Mouse (Mus musculus) C2C12 (cell line): ENCODE results near the gene E2f6. TPM values are rescaled to one million over a fixed set of nuclear protein-coding genes. Genes with fewer than 3 reads are reported as not detected.

Experiments
- H3K27me3 ChIP-seq: one replicate; pipeline ENCODE4 v1.6.1; 2011; ENCODE audit not compliant: control insufficient read depth, insufficient read depth, insufficient read length
- H3K36me3 ChIP-seq: one replicate; pipeline ENCODE4 v1.6.1; 2011; ENCODE audit not compliant: control insufficient read depth, insufficient read depth
- H3K4me3 ChIP-seq: one replicate; pipeline ENCODE4 v1.5.1; 2011; ENCODE audit warnings: mild to moderate bottlenecking, control low read depth; ENCODE audit not compliant: poor library complexity, insufficient read depth, severe bottlenecking
- H3K79me2 ChIP-seq: one replicate; pipeline ENCODE4 v1.6.1; 2011; ENCODE audit not compliant: control insufficient read depth, insufficient read depth
- H3K79me3 ChIP-seq: one replicate; pipeline ENCODE4 v1.6.1; 2011; ENCODE audit warnings: low read depth, control low read depth
- H3ac ChIP-seq: one replicate; pipeline ENCODE3; 2011; ENCODE audit warnings: low read depth; ENCODE audit not compliant: control insufficient read depth, insufficient read length
- CEBPB ChIP-seq: IDR thresholded peaks from one replicate; pipeline ENCODE4 v1.6.1; 2011; ENCODE audit warnings: low read depth, mild to moderate bottlenecking, control low read depth, moderate library complexity
- CTCF ChIP-seq: IDR thresholded peaks from one replicate; pipeline ENCODE4 v1.5.1; 2011; ENCODE audit not compliant: control insufficient read depth, insufficient read depth, insufficient read length
- FOSL1 ChIP-seq: IDR thresholded peaks from one replicate; pipeline ENCODE4 v1.8.0; 2011; ENCODE audit warnings: mild to moderate bottlenecking, low read length; ENCODE audit not compliant: poor library complexity, insufficient read depth, severe bottlenecking
- MAX ChIP-seq: IDR thresholded peaks from one replicate; pipeline ENCODE4 v1.6.1; 2011; ENCODE audit warnings: mild to moderate bottlenecking, control low read depth
- MYOD1 ChIP-seq: IDR thresholded peaks from one replicate; pipeline ENCODE4 v1.6.1; 2011; ENCODE audit warnings: low read depth; ENCODE audit not compliant: control insufficient read depth, insufficient read length
- MYOG ChIP-seq: IDR thresholded peaks from one replicate; pipeline ENCODE4 v1.6.1; 2011; ENCODE audit not compliant: control insufficient read depth, insufficient read length; ENCODE audit errors: extremely low read depth
- USF1 ChIP-seq: IDR thresholded peaks from one replicate; pipeline ENCODE4 v1.6.1; 2011; ENCODE audit warnings: low read depth, mild to moderate bottlenecking, control low read depth, moderate library complexity
- polyA plus RNA-seq: library from polyadenylated mRNA; unstranded; fragments of >200 nt; fragmentation: generic; extraction: Trizol; gene quantifications from one replicate; pipeline ENCODE4 v1.2.1, GENCODE M21; 2012; ENCODE audit warnings: missing spikeins

Gene E2f6
- polyA plus RNA-seq, 1 experiment: 19.0 TPM

DNA sequence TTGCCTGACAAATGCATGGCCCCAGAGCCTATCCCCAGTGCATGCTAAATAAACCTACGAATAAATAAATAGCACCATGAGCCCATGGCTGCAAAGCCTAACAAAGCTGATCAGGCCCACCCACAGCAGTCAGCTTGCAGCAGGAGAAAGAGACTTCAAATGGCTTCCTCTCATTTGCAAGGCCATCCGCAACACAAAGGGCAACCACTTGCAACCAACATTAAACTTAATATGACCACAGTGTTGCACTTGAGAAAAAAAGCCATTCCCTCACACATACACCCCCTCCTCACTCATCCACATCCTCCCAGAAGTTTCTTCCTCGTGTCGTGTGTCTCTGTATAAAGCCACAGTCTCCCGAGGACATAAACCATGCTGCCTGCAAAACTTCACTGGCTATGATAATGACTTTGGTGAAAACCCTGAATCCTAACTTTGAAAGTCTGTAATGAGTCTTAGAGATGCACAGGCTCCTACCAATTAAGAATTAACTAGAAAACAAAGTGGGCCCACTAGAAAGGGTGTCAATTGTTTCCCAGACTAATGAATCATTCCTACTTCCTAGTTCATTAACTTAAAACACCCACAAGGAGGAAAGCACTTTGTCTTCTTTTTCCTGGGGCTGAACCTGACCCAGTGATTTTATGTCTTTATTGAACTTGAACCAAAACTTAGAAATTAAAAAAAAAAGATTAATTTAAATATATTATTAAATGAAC is 7.4 kb upstream of the E2f6 start:
- Histone ChIP-seq H3K79me3 (no peaks in the 10 kb centered on the region), H3K36me3 (no peaks in the 10 kb centered on the region), H3K4me3 (no peak overlapping the region), H3ac (no peak overlapping the region), H3K79me2 (no peaks in the 10 kb centered on the region), H3K27me3 (peaks cover 19% of the 10 kb centered on the region)
- no peak for TF ChIP-seq MAX
- TF ChIP-seq CEBPB: no peak

DNA sequence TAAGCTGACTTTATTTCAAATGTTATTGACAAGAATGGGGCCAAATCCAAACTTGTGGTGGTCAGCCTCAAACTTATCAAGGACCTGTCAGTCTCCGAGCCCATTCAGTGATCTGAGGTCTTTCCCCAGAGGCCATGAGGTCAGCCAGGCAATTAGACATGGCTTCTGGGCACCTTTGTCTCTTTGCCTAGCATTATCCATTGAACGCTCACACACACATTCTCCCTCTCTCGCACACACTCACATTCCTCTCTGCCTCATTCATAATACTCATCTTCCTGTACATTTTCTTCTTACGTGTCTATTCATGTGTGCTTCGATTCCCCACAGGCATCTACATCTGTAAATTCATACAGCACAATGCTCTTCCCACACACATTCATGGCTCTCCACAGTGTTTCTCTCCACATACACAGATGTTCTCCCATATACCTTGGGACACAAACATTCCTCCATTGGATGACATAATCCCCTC is 6.8 kb upstream of the E2f6 start:
- no peaks in the 10 kb centered on the region for H3K36me3 ChIP-seq
- no peaks in the 10 kb centered on the region for H3K79me2 ChIP-seq
- H3ac ChIP-seq: no peak overlapping the region
- no peak overlapping the region for H3K4me3 ChIP-seq
- TF ChIP-seq MAX (no peak), MYOD1 (no peak), CEBPB (no peak), FOSL1 (no peak), CTCF (no peak), USF1 (no peak), MYOG (no peak)
- peaks cover 19% of the 10 kb centered on the region for H3K27me3 ChIP-seq
- H3K79me3 ChIP-seq: no peaks in the 10 kb centered on the region

DNA sequence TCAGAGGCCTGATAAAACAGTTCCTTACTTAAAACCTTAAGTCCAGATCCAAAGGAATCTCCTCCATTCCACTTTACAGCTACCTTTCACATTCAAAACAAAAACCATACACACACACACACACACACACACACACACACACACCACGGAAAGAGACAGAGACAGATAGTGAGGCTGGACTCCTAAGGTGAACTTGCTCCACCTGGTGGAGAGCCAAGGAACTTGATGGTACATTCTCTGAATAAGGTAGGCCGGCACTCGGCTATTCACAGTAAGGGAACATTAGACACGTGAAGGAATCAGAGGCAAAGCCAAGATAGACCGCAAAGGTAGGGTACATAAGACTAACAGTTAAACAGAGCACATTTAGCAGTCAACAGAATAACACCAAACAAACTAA is 5.3 kb upstream of the E2f6 start:
- H3K36me3 ChIP-seq: no peaks in the 10 kb centered on the region
- H3K79me2 ChIP-seq: no peaks in the 10 kb centered on the region
- no peak overlapping the region for H3ac ChIP-seq
- TF ChIP-seq CTCF (peak; percentile 15), CEBPB (no peak)
- H3K79me3 ChIP-seq: no peaks in the 10 kb centered on the region
- peaks cover 12% of the 10 kb centered on the region for H3K27me3 ChIP-seq
- no peak overlapping the region for H3K4me3 ChIP-seq

DNA sequence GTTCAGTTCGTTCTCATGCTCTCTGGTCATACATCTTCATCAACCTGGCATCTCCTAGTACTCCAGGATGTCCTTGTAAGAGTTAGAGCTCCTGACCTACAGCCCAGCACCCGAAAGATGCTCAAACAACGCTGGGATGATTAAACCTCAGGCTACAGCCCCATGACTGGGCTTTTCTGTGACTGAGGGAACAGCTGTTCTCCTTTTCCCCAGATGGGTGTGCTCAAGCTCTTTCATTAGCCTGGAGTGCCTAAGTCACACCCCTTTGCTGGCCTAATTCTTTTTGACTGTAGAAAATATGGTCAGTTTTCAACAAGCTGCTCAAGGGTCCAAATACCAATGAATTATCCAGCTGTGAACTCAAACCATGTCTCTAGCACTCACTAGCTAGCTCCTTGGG is 2.7 kb upstream of the E2f6 start:
- Histone ChIP-seq H3K27me3 (no peaks in the 10 kb centered on the region), H3K4me3 (no peak overlapping the region), H3K36me3 (no peaks in the 10 kb centered on the region), H3ac (no peak overlapping the region), H3K79me2 (peaks cover 22% of the 10 kb centered on the region), H3K79me3 (peaks cover 12% of the 10 kb centered on the region)
- TF ChIP-seq CEBPB (no peak), CTCF (peak; percentile 44)

DNA sequence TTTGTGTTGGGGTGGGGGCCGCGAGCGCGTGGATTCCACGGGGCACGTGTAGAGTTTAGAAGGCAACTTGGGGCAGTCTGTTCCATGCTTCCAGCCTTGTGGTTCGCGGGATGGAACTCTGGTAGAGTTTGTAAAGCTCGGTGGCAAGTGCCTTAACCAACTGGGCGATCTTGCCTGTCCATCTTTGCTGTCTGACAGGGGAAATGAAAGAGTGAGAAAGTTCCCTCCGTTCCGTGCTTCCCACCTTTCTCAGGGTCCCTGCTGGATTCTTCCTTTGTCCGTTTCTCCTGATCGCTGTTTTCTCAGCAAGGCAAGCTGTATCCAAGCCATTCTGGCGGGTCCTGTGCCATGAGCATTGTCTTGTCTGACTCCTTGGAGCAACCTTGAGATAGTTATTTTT is 714 bp downstream of the E2f6 start:
- no peaks in the 10 kb centered on the region for H3K27me3 ChIP-seq
- TF ChIP-seq MYOD1: no peak
- TF ChIP-seq MAX: no peak
- no peak for TF ChIP-seq USF1
- no peak for TF ChIP-seq MYOG
- no peak for TF ChIP-seq CEBPB
- TF ChIP-seq FOSL1: no peak
- no peak for TF ChIP-seq CTCF
- H3K79me3 ChIP-seq: peaks cover 21% of the 10 kb centered on the region
- peaks cover 10% of the 10 kb centered on the region for H3K36me3 ChIP-seq
- peak overlapping the region; percentile 50 for H3K4me3 ChIP-seq
- peaks cover 47% of the 10 kb centered on the region for H3K79me2 ChIP-seq
- H3ac ChIP-seq: peak overlapping the region; percentile 82

DNA sequence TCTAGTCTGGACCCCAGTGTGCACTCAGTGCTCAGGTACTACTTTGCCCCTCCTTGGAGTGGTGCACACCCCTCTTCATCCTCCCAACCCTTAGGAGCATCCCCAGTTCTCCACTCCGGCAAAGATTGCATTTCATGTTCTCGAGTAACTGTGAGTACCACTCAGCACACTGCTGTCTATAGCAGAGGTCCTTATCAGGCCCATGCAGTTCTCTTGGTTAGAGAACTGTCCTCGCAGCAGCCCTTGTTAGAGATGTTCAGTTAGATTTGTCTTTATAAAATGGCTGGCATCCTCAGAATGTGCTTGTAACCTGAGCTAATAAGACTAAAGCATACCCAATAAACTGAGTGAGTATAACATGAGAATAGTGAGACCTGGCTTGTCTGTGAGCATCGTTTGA is 6.4 kb downstream of the E2f6 start:
- no peak overlapping the region for H3ac ChIP-seq
- peaks cover 38% of the 10 kb centered on the region for H3K36me3 ChIP-seq
- peaks cover 38% of the 10 kb centered on the region for H3K79me2 ChIP-seq
- no peaks in the 10 kb centered on the region for H3K27me3 ChIP-seq
- TF ChIP-seq USF1: no peak
- TF ChIP-seq FOSL1: no peak
- TF ChIP-seq MYOG: no peak
- TF ChIP-seq CEBPB: no peak
- TF ChIP-seq CTCF: no peak
- TF ChIP-seq MYOD1: no peak
- no peak for TF ChIP-seq MAX
- peaks cover 18% of the 10 kb centered on the region for H3K79me3 ChIP-seq
- no peak overlapping the region for H3K4me3 ChIP-seq
